ENCODE assay signal across 22 mouse cellular contexts in genomic region chrX:164505709-164506498, GRCm38 (mm10). TPM values are rescaled to one million over a fixed set of nuclear protein-coding genes. Genes with fewer than 3 reads are reported as not detected.
DNase-seq lines count a peak whose midpoint lies in the region; TF ChIP-seq lines count a peak whose summit lies in the region.
"Had no signal": no experiment of that assay in that cellular context is flagged by ENCODE, and none has a peak within 500 bp of the region (broad histone marks: within the 10 kb centered on the region; RNA-seq: fewer than 3 reads in every experiment).

TSS of gene Asb9 (plus strand) at chrX:164506327.

- H3K36me3 ChIP-seq in testis, adult 2 months (ENCODE audit: control insufficient read depth, insufficient read depth, low read length) = no peaks in the 10 kb centered on the region
- no peaks in the 10 kb centered on the region for H3K36me3 ChIP-seq in kidney, adult 2 months (ENCODE audit: control insufficient read depth, insufficient read depth, low read length)
- H3K36me3 ChIP-seq: forebrain, embryonic 12.5 days; heart, embryonic 10.5 days; limb, embryonic 15.5 days; neural tube, embryonic 12.5 days had no signal

- no peak within 1 kb of the TSS for H3K27ac ChIP-seq in testis, adult 2 months (ENCODE audit: control insufficient read depth, insufficient read depth, low read depth, low read length)
- H3K27ac ChIP-seq in kidney, adult 2 months (ENCODE audit: insufficient read depth, low read depth, low read length) = peak within 1 kb of the TSS; percentile 88
- H3K27ac ChIP-seq: forebrain, embryonic 12.5 days; gastrocnemius, adult 2 months; heart, embryonic 10.5 days; limb, embryonic 15.5 days; macrophage; neural tube, embryonic 12.5 days had no signal

- no peaks in the 10 kb centered on the region for H3K27me3 ChIP-seq in testis, adult 2 months (ENCODE audit: control insufficient read depth, insufficient read depth, low read length)
- no peaks in the 10 kb centered on the region for H3K27me3 ChIP-seq in kidney, adult 2 months (replicated peaks; ENCODE audit: control insufficient read depth, insufficient read depth, low read length)
- H3K27me3 ChIP-seq: limb, embryonic 15.5 days; neural tube, embryonic 12.5 days had no signal

- no peak for DNase-seq in testis, postnatal 10 days (ENCODE audit: low spot score)
- peak; percentile 76 for DNase-seq in kidney, adult 2 months
- DNase-seq in kidney, postnatal 36 days = peak; percentile 58 to 76
- no peak for DNase-seq in gastrocnemius, adult 8-10 months (ENCODE audit: low spot score in 2 of 2)
- no peak for DNase-seq in left cerebral cortex, adult 18-20 months (ENCODE audit: low spot score in 2 of 2)
- DNase-seq in lung, postnatal 10 days = no peak
- DNase-seq in cerebellum, adult 8-10 months = no peak
- DNase-seq: cerebellum, adult 11 months; gastrocnemius, adult 2 months; heart, postnatal 4 days; lung, adult 18-20 months; midbrain, embryonic 14.5 days had no signal

- WGBS in kidney, adult 2 months = 59% methylated on average over 10 of the region's 10 CpGs

- TF ChIP-seq CTCF in testis, adult 2 months (IDR thresholded peaks at IDR 0.05; ENCODE audit: control insufficient read depth, insufficient read depth, insufficient replicate concordance, low read depth, low read length) = no peak
- no peak for TF ChIP-seq CTCF in kidney, adult 2 months (conservative IDR thresholded peaks at IDR 0.05; ENCODE audit: insufficient read depth, insufficient read length, low read depth, low read length)

- no peak within 1 kb of the TSS for H3K4me3 ChIP-seq in testis, adult 2 months (ENCODE audit: control insufficient read depth, low read depth, low read length)
- H3K4me3 ChIP-seq in kidney, adult 2 months (ENCODE audit: insufficient read depth, low read depth, low read length) = peak within 1 kb of the TSS; percentile 49
- H3K4me3 ChIP-seq: forebrain, embryonic 12.5 days; gastrocnemius, adult 2 months; heart, embryonic 10.5 days; limb, embryonic 15.5 days; neural tube, embryonic 12.5 days had no signal

- H3K4me1 ChIP-seq in testis, adult 2 months (ENCODE audit: control insufficient read depth, insufficient read depth, low read length) = no peaks in the 10 kb centered on the region
- H3K4me1 ChIP-seq in kidney, adult 2 months (ENCODE audit: control insufficient read depth, insufficient read depth, low read length) = peaks cover 6% of the 10 kb centered on the region; the same call in 1 of the 2 replicates
- H3K4me1 ChIP-seq: forebrain, embryonic 12.5 days; heart, embryonic 10.5 days; neural tube, embryonic 12.5 days had no signal

- TF ChIP-seq POLR2A in testis, adult 2 months (IDR thresholded peaks at IDR 0.05; ENCODE audit: control insufficient read depth, low read depth, low read length) = no peak
- TF ChIP-seq POLR2A in kidney, adult 2 months (IDR thresholded peaks at IDR 0.05; ENCODE audit: low read depth, low read length) = no peak

RNA-seq across cellular contexts. Expression of gene Asb9, which starts in this region (rescaled TPM):
- polyA plus RNA-seq in testis, adult 2 months (2012; rRNA removed) = 137 and 148 TPM in 2 replicates
- polyA plus RNA-seq in kidney, adult 2 months (2012; rRNA removed) = 54.9 and 57.8 TPM in 2 replicates
- under 1 TPM in 2 of 4 experiments, not detected in 2; 0.22 to 0.59 TPM for total RNA-seq in gastrocnemius, adult 8-10 months (2022)
- not detected for total RNA-seq in left cerebral cortex, adult 18-20 months (2021)
- total RNA-seq: gastrocnemius, adult 2 months; heart, postnatal 4 days; layer of hippocampus, postnatal 25 days; MEL had no signal
- polyA plus RNA-seq: intestine, postnatal 0 days; macrophage; midbrain, embryonic 14.5 days; neural tube, embryonic 12.5 days; stomach, embryonic 14.5 days had no signal

Comparison
In these comparisons a context has a peak if more than half of its experiments do, and no peak if none do; other contexts are left out.
1. DNase-seq: peak in kidney, adult 2 months (single experiment) and kidney, postnatal 36 days (2 of 2); none in testis, postnatal 10 days (single experiment), gastrocnemius, adult 8-10 months (0 of 2), left cerebral cortex, adult 18-20 months (0 of 2), lung, postnatal 10 days (single experiment) and cerebellum, adult 8-10 months (single experiment).